11 mouse cellular contexts compared by ENCODE assay signal in the genomic region with DNA sequence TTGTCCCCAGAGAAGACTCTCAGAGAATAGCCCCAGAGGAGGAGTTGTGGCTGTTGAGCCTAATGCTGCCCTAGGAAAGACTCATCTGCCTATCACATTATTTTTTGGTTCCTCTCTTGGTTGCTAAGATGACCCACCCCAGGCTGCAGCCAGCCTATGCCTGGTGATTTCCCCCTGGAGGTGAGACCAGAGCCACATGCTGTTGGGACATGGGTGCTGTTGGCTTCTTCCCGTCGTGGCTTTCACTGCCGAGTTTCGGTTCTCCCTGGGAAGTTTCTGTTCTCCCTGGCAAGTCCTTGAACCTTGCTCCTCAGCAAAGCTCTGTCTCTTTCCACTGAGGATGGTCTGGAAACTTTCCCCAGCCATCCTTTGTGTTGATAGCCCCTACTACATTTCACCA. TPM values are rescaled to one million over a fixed set of nuclear protein-coding genes. Genes with fewer than 3 reads are reported as not detected.
DNase-seq lines count a peak whose midpoint lies in the region; TF ChIP-seq lines count a peak whose summit lies in the region.
"Had no signal": no experiment of that assay in that cellular context is flagged by ENCODE, and none has a peak within 500 bp of the region (broad histone marks: within the 10 kb centered on the region; RNA-seq: fewer than 3 reads in every experiment).

No protein-coding gene starts in this region.

- in situ Hi-C loops in CH12.LX (cut with MboI; ENCODE audit: low pct_ligation_motif_present, low pct_unique_long_range_greater_than_20kb, low sequenced_read_pairs): no loop called here

- H3K79me2 ChIP-seq in CH12.LX (replicated peaks; ENCODE audit: control insufficient read depth, extremely low read depth, insufficient read depth, poor library complexity, severe bottlenecking): no peaks in the 10 kb centered on the region
- H3K79me2 ChIP-seq in macrophage (ENCODE audit: inconsistent target): no peaks in the 10 kb centered on the region

- no peak overlapping the region for H3K27ac ChIP-seq in CH12.LX (ENCODE audit: insufficient read depth, low read depth)
- H3K27ac ChIP-seq in macrophage: peak overlapping the region; percentile 59
- H3K27ac ChIP-seq: heart, embryonic 15.5 days; kidney, postnatal 0 days had no signal

- H3K4me3 ChIP-seq in CH12.LX (replicated peaks in 1 of 3; ENCODE audit: low read depth in 2 of 3, low read length in 2 of 3, poor library complexity in 1 of 3): no peak overlapping the region
- H3K4me3 ChIP-seq in macrophage (ENCODE audit: inconsistent target): no peak overlapping the region
- H3K4me3 ChIP-seq: heart, embryonic 15.5 days had no signal

- TF ChIP-seq EP300 in CH12.LX (IDR thresholded peaks at IDR 0.05; ENCODE audit: low read length): peak; percentile 85

- H3K4me2 ChIP-seq in CH12.LX (ENCODE audit: insufficient read depth, low read depth, poor library complexity, severe bottlenecking): no peak overlapping the region; the same call in 1 of the 2 replicates
- H3K4me2 ChIP-seq: heart, embryonic 15.5 days; midbrain, embryonic 11.5 days had no signal

- no peak for TF ChIP-seq POLR2A in CH12.LX (IDR thresholded peaks at IDR 0.05; ENCODE audit: low read depth, low read length)

- no peak for TF ChIP-seq RAD21 in CH12.LX (IDR thresholded peaks at IDR 0.05; ENCODE audit: low read depth, low read length)

- 6% methylated on average over 4 of the region's 4 CpGs for WGBS in macrophage (ENCODE audit: missing documents)

- H3K9ac ChIP-seq in CH12.LX (ENCODE audit: insufficient read depth, low read depth): no peak overlapping the region
- H3K9ac ChIP-seq: heart, embryonic 15.5 days had no signal

- H3K36me3 ChIP-seq in CH12.LX (replicated peaks in 1 of 2; ENCODE audit: control insufficient read depth in 1 of 2, insufficient read depth in 1 of 2, low read length in 1 of 2) (no peaks in the 10 kb centered on the region), macrophage (ENCODE audit: inconsistent target) (no peaks in the 10 kb centered on the region)
- H3K36me3 ChIP-seq: heart, embryonic 15.5 days had no signal

- peaks cover 24 to 45% of the 10 kb centered on the region in 2 experiments for H3K4me1 ChIP-seq in CH12.LX (ENCODE audit: control insufficient read depth in 1 of 2, insufficient read depth in 2 of 2)
- H3K4me1 ChIP-seq: heart, embryonic 15.5 days had no signal

- no peaks in the 10 kb centered on the region for H3K27me3 ChIP-seq in CH12.LX (replicated peaks)
- H3K27me3 ChIP-seq: heart, embryonic 15.5 days had no signal

- dilution Hi-C loops in CH12.LX (cut with MboI; ENCODE audit: extremely low pct_ligation_motif_present, extremely low pct_unique_long_range_greater_than_20kb, low sequenced_read_pairs): no loop called here

- TF ChIP-seq CTCF in CH12.LX (conservative IDR thresholded peaks at IDR 0.05 in 1 of 2, IDR thresholded peaks at IDR 0.05 in 1 of 2; ENCODE audit: low read depth in 2 of 2, low read length in 2 of 2): no peak

- DNase-seq in layer of hippocampus, adult 11-12 months (ENCODE audit: low spot score): peak; percentile 55
- DNase-seq in layer of hippocampus, postnatal 10 days (ENCODE audit: low spot score in 2 of 2): no peak
- peak; percentile 37 for DNase-seq in A20 (ENCODE audit: low read depth, low spot score)
- DNase-seq in CH12.LX (ENCODE audit: extremely low read depth): peak; percentile 58
- DNase-seq in frontal cortex, postnatal 36 days (ENCODE audit: low spot score in 2 of 2): no peak
- no peak for DNase-seq in layer of hippocampus, adult 8-10 months (ENCODE audit: low spot score in 2 of 2)
- DNase-seq: cerebellum, adult 18-20 months had no signal

- H3K9me3 ChIP-seq in CH12.LX (replicated peaks; ENCODE audit: low read length): no peaks in the 10 kb centered on the region
- H3K9me3 ChIP-seq: heart, embryonic 15.5 days had no signal

TF ChIP-seq in CH12.LX, 34 proteins besides CTCF, POLR2A, EP300 and RAD21:
- TF ChIP-seq ZNF384 (IDR thresholded peaks at IDR 0.05; ENCODE audit: low read depth, low read length) (no peak), MAZ (IDR thresholded peaks at IDR 0.05; ENCODE audit: low read depth, low read length) (no peak), USF2 (conservative IDR thresholded peaks at IDR 0.05; ENCODE audit: low read depth, low read length) (no peak), IRF4 (IDR thresholded peaks at IDR 0.05; ENCODE audit: low read depth, low read length) (peak; percentile 88), NELFE (IDR thresholded peaks at IDR 0.05; ENCODE audit: low read depth, low read length) (no peak), MYC (IDR thresholded peaks at IDR 0.05; ENCODE audit: low read depth, low read length) (0 out of 2 replicates have a peak, but pooled peaks have one; percentile 51), ZC3H11A (IDR thresholded peaks at IDR 0.05; ENCODE audit: low read depth, low read length) (no peak)

RNA-seq across cellular contexts. Expression of gene Ctsh, which starts 20.0 kb away (rescaled TPM):
- total RNA-seq in layer of hippocampus, postnatal 10 days (2021): 10 to 100 TPM; 29.2 to 32.6 TPM
- 133 and 168 TPM in 2 replicates for total RNA-seq in CH12.LX (2012; rRNA removed)
- total RNA-seq in CH12.LX (2014; rRNA removed): 244 and 256 TPM in 2 replicates
- 267 and 316 TPM in 2 replicates for polyA plus RNA-seq in CH12.LX (2012; ENCODE audit: insufficient read length, low read depth)
- 100 to 1,000 TPM; 245 to 581 (median 440) TPM for total RNA-seq in macrophage (2018; cell fraction: chromatin; rRNA removed)
- total RNA-seq in macrophage (2018; cell fraction: cytosol; rRNA removed): 100 to 1,000 TPM; 403 to 905 (median 562) TPM
- total RNA-seq in macrophage (2018; cell fraction: nucleus; rRNA removed): 100 to 1,000 TPM; 222 to 887 (median 616) TPM
- polyA plus RNA-seq in macrophage (2018): 421 to 733 TPM (median 673 TPM) in 3 replicates
- 10 to 100 TPM; 11.7 to 56.6 (median 34.5) TPM for total RNA-seq in layer of hippocampus, adult 8-10 months (2022)

Comparison
In these comparisons a context has a peak if more than half of its experiments do, and no peak if none do; other contexts are left out.
1. DNase-seq: peak in layer of hippocampus, adult 11-12 months (single experiment), A20 (single experiment) and CH12.LX (single experiment); none in layer of hippocampus, postnatal 10 days (0 of 2), frontal cortex, postnatal 36 days (0 of 2) and layer of hippocampus, adult 8-10 months (0 of 2).